Mouse (Mus musculus) retina, postnatal 7 days (tissue): ENCODE data around the gene Zbtb40.

Source experiments
- DNase-seq: peaks from one replicate; pipeline ENCODE4 v3.0.0-alpha.2; 2012; ENCODE audit warnings: low read depth, low spot score

The Zbtb40 gene

DNA sequence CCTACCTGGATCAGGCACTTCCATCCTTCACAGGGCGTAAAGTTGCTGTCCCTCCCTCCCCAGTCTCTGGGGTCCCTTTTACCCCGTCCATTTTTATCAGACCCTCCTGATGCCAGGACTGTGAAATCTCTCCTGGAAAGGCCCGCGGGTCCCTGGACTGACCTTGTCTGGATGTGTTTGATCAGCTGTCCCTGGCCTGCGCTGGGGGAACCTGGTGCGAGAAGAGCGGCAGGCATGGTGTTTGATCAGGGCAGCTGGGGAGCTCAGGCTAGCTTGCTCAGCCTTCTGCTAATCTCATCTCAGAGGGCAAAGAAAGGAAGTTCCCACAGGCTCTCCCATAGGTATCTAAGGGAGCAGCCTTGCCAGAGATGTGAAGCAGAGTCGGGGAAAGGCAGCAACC lies 71.4 kb downstream of the Zbtb40 start:
- DNase-seq = no peak

DNA sequence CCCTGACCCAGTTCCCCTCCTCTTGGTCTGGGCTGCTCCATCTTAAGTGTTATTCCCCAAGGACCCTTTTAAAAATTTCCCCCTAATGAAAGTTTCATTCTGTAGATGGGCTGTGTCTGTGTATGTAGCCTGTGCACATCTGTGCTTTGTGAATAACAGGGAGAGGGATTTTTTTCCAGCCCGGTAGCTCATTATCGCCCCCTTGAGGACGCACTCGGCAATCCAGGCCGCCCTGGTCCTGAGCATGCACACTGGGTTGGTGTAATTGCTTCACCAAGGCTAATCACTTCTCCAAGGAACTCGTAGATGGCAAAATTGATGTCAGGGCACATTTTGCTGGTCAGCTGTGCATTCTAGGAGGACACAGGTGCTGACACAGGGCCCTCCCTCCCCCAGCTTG lies 77.7 kb downstream of the Zbtb40 start:
- no peak for DNase-seq

DNA sequence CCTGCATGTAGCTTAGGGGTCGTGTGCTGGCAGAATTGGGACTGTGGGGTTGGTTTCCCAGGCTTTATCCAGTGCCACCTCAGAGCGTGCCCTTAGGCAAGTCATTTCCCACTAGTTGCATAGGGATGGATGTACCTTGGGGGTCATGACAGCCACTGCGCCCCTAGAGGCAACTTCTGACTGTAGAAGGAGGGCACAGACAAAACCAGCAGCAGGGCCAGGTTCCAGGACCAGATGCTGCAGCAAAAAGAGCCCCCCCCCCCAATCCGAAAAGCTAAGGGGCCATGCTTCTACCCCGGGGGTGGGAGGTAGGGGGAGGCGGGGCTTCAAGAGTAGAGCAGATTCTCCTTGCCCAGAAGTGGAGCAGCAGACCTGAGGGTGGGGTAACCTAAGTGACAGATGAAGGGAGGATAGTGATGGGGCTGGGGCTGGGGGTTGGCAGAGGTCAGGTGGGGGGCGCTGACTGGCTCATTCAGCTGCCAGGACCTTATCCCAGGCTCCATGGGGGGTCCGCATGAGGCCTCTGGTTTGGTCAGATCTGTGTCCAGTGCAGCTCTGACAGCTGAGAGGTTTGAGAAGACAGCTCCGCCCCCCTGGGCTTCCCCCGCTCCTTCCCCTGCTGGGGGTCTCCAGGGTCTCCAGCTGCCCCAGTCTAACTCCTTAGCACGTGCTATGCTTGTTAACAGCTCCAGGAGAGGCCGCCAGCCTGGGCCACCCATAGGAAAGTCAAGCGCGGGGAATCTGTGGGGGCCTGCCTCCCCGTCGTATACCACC lies 78.9 kb downstream of the Zbtb40 start:
- no peak for DNase-seq

DNA sequence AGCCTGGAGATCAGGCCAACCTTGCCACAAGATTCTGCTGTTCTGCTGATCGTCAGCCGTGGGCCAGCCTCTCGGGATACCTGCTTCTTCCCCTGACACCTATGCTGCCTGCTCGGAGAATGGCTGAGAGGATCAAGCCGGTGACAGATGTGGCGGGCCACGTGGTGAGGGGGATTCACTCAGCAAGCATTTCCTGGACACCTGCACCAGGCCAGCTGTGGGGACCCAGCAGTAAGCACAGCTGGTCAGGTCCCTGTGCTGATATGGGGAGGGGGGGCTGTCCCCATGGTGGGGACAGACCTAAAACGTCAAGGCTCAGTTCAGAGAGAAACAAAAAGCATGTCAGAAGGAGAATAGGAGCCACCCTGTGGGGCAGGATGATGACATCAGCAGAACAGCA lies 79.5 kb downstream of the Zbtb40 start:
- no peak for DNase-seq

DNA sequence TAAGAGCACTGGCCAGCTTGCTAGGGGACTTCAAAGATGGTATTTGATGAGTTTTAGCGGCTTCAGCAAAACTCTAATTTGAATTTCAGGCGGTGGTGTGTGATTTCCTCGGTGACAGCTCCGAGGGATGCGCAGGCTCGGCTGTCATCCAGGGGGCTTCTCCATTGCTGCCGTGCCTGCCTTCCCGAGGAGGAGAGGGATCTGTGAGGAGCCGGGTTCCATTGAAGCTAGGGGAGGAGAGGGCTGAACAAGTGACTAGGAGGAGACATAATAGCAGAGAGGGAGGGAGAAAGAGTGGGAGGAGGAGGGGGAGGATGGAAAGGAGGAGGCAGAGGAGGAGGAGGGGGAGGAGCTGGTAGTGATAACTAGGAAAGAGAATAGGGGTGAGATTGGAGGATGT lies 81.1 kb downstream of the Zbtb40 start:
- no peak for DNase-seq

DNA sequence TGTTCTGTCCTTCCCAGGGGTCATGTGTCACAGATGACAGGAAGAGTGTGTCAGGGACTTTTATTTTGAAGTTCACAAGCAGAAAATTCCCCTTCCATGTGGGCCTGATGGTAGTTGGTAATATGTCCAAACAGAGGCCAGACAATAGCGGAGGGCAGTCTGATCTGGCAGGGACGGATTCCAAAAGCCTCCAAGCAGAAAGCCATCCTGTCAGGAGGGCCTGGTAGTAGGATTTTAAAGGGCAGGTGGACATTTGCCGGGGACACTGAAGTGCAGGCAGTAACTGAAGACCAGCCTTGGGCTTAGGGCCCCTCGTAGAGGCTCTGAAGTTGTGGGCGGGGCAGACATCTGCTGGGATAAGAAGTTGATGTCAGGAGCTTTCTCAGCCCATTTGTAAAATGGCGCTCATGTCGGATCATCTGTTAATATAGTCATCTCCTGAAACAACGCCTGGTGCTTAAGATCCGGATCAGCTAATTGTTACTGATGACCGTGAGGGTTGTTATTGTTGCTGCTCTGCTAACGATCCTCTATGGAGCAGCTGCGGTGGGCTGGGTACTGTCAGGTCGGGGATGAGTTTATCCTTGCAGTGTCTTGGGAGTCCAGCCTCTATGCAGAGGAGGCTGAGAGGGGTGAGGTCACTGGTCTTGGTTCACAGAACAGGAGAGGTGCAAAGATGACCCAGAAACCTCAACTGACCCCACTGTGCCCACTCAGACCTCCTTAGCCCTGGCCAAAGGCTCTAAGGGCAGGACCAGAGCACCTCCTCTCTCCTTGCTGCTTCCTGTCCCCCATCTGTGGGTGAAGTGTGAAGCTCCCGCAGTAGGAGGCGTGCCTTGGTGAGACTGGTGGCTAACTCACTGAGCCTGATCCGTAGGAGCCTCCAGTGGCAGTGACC lies 81.9 kb downstream of the Zbtb40 start:
- DNase-seq = no peak

DNA sequence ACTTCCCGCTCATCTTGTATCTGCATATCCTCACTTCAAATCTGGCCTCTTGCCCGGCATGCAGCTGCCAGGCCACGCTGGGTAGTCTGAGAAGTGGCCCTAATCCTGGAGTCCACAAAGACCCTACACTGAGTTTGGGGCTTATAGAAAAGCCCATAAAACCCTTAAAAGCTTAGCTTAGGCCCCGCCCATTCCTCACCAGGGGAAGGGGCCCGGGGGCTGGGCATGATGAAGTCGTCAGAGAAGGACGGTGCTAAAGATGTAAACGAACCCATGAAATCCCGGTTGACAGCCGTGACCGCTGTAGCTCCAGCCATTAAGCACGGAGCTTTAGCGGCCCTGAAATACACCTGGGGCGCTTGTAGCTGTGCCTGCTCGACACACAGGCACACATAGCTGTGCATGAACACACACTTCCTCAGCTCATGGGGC lies 83.6 kb downstream of the Zbtb40 start:
- DNase-seq = no peak

DNA sequence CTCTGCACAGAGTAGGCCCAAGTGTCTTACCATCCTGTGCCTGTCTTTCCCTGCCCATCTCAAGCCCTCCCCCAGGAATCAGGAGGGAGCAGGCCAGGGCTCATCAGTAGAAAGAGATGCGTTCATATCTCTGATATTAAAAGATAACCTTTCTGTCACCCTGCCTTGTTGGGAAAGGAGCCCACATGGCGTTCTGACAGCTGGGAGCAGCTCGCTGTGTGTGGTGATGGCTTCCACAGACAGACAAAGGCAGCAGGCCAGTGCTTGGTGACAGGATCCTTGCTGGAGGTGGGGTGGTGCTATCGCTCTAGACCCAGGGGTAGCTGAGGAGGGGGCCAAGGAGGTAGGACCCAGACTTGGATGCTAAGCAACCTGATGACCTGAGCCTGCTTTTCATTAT lies 86.2 kb downstream of the Zbtb40 start:
- DNase-seq = no peak

DNA sequence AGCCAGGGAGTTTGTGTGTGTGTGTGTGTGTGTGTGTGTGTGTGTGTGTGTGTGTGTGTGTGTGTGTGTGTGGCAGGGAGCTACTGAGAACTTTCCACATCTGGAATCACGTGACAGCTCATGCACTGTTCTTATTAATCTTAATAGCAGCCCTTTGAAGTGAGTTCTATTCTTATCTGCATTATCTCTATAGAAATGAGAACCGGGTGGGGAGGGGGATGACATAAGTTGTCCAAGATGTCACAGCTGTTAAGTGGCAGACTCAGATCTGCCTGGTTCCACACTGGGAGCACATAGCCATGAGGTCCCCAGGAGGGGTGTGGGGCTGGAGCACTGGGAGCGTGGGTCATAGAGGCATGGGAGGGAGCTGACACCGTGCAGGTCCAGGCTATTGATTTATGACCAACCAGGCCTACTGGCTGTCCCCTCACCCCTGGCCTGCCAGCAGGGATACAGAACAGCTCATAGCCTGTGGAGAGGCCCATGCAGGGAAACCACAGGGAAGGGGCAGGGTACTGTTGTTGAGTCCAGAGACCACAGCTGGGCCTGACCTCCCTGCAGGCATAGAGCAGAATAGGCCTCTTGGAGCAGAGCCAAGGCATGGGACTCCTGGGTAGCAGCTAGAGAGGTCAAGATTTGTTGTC lies 86.8 kb downstream of the Zbtb40 start:
- no peak for DNase-seq

DNA sequence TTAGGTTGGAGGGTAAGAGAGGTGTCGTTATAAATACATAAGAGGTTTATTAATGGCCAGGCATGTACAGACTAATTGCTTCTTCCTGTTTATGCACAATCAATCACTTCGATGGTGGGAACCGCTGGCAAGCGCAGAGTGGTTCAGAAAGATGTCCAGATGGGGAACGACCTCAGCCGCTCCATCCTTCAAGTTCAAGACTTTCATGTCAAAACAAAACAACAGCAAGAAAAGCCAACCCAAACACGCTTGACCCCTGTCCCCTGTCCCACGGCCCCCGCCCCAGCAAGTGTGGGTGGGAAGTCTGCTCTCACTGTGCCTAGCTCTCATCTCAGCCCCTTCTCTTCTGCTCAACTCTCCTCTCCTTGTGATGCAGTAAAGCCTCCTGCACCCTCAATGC lies 88.0 kb downstream of the Zbtb40 start:
- DNase-seq = no peak

DNA sequence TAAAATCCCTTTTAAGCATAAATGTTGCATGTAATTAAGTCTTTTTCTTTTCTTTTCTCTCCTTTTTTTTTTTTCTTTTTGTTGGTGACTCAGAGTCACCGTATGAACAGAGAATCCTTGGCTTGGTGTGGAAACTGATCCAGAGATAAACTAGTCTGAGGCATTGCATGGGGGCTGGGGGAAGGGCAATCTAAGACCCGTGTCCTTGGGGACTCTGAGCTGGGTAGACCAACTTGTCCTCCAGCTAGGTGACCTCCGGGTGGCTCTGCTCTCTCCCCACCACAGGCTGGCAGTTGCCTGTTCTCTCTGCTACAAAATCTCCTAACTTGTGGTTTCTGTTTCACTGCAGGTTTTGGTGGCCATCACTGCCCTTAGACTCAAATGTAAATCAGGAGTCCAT lies 88.5 kb downstream of the Zbtb40 start:
- DNase-seq = no peak

DNA sequence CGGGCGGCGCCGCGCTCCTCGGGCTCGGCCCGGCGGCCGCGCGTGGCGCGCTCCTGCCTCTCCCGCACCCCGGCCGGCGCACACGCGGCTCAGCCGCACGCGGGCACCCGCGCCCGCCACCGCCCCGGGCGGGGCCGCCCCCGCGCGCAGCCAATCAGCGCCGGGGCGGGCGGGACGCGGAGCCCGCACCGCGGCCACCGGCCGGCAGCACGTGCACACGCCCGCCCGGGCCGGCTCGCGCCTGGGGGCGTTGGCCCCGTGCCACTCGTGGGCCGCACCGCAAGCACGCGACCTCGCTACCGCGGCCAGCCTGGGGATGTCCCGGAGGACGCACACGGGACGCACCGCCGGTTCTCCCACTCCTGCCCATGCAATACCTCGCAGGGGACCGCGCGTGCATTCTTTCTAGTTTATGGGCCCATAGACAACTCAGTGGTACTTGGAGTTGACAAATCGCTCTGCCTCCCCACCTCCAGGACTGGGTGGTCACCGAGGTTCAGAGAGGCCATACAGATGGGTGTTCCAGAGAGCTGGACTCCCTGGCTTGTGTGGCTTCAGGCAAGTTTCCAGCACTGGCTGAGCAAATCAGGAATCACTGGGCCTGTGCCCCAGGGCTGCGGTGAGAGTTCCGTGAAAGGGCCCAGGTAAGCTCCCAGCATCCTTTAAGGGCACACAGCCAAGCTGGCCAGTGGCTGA lies 91.7 kb downstream of the Zbtb40 start, which contains the start of gene Epha8:
TSS of gene Epha8 (minus strand) at position 66 of the 696 bp plus-strand sequence.
- no peak for DNase-seq

DNA sequence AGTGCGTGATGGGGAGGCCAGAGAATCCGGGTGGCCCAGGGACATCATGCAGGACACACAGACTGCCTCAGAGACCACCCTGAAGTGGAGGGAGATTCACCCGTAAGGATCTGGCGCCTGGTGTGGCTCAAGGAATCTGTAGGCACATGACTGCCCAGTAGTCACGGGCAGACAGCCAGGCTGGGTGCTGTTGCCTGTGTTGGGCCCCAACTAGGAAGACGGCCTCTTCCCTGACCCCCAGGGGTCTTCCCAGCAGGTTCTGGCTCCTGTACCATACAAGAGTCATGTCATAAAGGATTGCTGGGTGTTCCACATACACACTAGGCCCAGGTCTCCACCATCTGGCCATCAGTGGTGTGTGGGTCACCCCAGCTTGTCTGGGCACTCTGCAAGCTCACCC lies 94.0 kb downstream of the Zbtb40 start:
- no peak for DNase-seq

DNA sequence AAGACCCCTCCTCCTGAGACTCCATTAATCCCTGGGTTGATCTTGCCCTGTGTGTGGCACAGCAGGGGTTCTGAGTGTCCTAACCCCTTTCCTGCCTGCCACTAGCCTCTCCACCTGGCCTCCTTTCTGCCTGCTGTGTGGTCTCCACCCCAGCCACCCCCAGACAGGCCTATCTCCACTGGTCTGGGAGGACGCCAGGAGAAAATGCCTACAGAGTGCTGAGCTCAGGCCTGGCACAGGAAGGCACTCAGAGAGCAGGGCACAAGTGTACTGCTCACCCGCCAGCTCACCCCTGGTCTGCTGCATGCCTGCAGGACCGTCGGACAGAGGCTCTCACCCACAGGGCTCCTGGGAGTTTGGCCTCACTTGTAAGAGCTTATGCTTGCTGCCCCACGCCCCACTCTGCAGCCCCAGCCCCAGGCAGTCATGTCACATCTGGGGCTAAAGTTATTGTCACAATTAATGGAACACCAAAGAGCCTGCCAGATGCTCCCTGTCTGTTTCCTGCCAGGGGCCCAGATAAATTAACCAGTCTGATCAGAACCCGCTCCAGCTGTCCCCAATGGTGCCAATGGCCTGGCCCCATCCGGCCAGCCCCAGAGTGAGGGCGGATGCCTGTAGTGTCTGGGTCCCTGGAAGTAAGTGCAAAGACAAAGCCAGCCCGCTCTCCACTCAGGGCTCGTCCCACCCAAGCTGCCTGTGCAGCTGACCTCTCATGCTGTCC lies 99.2 kb downstream of the Zbtb40 start:
- no peak for DNase-seq

DNA sequence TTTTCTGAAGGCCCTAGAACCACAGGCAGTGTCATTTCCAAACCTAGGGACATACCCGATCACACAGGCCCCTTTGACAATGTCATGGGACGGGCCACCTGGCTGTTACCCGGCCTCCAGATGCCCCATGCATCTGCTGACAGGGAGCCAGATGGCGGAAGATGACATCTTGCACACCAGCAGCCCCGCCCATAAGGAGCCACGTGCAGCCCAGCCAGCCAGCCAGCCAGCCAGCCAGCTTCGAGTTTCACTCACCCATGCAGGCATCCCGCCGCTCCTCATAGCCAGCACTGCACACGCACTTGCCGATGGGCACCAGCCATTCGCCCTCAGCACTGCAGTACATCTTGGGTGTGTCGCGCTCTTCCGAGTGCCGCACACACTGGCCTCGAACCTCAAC lies 103.2 kb downstream of the Zbtb40 start:
- no peak for DNase-seq

DNA sequence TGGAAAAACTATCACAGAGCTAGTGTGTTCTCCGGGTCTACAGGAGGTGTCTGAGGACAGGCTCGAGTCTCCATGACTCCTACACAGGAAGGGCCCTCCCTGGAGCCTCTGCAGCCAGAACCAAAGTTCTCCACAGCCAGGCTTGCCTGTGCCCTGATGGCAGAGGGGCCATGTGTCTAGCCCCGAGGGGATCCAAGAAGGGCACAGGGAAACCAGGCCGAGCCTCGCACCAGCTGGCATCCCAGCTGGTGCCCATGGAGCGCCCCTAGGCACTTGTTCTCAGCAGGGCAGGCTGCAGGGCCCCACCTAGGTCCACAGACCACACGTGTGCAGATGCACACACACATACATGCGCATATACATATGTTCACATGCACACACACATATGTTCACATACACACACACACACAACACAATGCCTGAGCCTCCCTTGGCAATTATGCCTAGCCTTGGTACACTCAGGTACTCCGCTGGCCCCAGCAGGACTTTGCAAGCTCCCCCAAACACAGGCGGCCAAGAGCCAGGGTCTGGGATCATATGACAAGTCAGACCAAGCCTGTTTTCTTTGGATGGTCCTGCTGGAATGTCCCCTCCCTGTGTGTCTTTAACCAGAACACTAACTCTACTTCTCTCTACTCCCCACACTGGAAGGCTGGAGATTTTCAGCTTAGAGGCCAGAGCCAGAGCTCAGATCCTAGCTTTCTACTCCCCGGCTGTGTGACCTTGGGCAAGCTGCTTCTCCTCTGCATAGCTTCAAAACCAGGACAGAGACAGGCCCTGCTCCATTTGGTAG lies 103.8 kb downstream of the Zbtb40 start:
- no peak for DNase-seq

DNA sequence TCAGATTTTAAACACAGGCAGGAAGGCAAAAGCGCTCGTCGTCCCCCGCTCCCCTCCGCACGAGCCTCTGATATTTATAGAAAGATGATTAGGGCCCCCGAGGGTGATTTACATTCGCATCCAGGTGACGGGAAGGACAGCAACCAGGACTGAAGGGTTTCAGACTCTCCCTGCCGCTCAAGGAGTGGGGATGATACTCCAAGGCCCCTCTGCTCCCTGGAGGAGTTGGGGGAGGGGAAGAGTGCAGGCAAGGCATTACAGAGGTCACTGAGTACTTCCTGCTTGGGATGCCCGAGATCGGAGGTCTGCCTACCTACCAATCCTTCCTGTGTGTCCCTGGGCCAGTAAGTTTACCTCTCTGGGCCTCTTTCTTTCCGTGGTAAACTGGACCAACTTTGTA lies 105.4 kb downstream of the Zbtb40 start:
- no peak for DNase-seq

DNA sequence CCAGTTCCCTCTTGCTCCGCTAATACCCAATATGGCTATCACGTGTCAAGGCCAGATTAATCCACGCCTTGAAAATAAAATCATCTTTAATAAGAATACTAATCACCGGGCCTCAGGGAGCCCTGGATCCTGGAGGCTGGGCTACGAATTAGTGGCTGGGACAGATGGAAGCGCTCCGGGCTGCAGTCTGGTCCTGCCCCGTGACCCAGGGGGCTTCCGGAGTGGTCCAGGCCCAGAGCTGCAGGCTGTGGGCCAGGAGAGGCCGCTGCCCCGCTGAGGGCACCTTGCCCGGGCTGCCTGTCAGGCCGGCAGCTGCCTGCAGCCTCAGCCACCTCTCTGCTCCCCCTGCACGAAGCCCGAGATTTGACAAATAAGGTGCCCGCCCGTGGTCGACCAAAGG lies 105.8 kb downstream of the Zbtb40 start:
- DNase-seq = peak; percentile 70

DNA sequence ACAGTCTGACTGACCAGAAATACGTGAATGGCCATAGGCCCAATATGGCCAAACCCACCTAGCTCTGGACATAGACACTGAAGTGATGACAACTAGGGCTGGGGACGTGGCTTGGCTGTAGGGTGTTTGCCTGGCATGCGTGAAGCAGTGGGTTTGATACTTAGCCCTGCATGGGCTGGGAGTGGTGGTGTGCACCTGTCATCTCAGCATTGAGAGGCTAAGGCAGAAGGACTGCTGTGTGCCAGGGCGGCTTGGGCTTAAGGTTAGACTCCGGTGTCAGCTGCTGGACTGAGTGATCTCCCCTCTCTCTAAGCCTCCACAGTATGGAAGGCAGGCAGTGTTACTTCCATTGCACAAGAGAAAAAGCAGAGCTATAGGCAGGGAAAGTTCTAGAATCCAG lies 110.7 kb downstream of the Zbtb40 start:
- no peak for DNase-seq

DNA sequence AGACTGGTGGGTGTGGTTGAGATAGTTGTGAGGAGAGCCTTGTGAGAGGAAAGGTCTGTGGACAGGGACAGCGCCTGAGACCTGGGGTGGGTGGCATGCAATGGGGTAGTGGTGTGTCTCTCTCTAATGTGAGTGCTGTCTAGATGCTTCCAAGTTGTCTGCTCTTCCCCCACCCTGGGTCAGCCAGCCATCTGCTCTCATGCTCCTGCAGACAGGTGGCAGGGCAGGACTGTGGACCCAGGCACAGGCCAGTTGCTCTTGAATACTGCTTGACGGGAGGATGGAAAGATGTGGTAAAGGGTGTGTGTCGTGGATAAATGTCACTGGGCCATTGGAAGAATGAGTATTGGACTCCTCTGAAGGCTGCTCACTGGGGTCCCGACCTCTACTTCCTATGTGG lies 111.3 kb downstream of the Zbtb40 start:
- DNase-seq = no peak
